Mouse (Mus musculus): ENCODE data around the gene Mvb12a. TPM values are rescaled to one million over a fixed set of nuclear protein-coding genes. Genes with fewer than 3 reads are reported as not detected.
A peak's percentile ranks its signal among the peaks of the same experiment; 100 is the strongest.

Mvb12a gene
- total and polyA plus RNA-seq, 3 experiments: 27.0 to 51.6 (median 29.7) TPM

DNA sequence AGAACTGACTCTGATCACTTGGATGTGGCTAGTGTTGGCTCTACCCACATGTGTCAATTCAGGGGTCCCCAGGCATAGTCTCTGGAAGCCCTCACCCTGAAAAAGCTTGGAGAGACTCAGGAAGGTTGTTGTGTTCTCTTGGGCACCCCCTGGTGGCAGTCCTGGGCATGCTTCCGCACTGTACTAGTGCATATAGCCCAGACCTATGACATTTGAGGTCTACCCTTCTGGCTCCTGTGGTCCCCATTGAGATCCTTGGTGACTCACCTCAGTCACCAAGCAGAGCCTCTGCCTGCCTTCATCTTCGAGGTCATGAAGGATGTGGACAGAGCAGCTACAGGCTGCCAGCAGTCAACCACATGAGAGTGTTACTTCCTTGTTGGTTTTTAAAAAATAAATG, 44.2 kb downstream of the Mvb12a start:
- no peaks in the 10 kb centered on the region for H3K4me1 ChIP-seq (ENCODE audit: control insufficient read depth, insufficient read depth, low read length)
- no peak overlapping the region for H3K9ac ChIP-seq (ENCODE audit: low read depth, low read length)
- no peak for DNase-seq
- 79% methylated on average over 2 of the region's 2 CpGs for WGBS
- H3K27ac ChIP-seq: no peak overlapping the region
- TF ChIP-seq POLR2A (IDR thresholded peaks at IDR 0.05; ENCODE audit: insufficient read depth, low read depth, low read length): no peak
- TF ChIP-seq CTCF (IDR thresholded peaks at IDR 0.05): peak; percentile 73
- intact Hi-C loops (cut with DNase I): no loop called here
- no peaks in the 10 kb centered on the region for H3K27me3 ChIP-seq (ENCODE audit: control insufficient read depth, insufficient read depth, low read length)
- no peaks in the 10 kb centered on the region for H3K36me3 ChIP-seq (ENCODE audit: control insufficient read depth, insufficient read depth, low read length)
- no peaks in the 10 kb centered on the region for H3K79me2 ChIP-seq (replicated peaks; ENCODE audit: control insufficient read depth, insufficient read depth, low read length)
- no peak overlapping the region for H3K4me3 ChIP-seq

- 74% methylated on average over 3 of the region's 3 CpGs for WGBS
- no peaks in the 10 kb centered on the region for H3K27me3 ChIP-seq (ENCODE audit: control insufficient read depth, insufficient read depth, low read length)
- H3K36me3 ChIP-seq (ENCODE audit: control insufficient read depth, insufficient read depth, low read length): no peaks in the 10 kb centered on the region
- no peak overlapping the region for H3K4me3 ChIP-seq
- intact Hi-C loops (cut with DNase I): no loop called here
- H3K9ac ChIP-seq (ENCODE audit: low read depth, low read length): no peak overlapping the region
- no peaks in the 10 kb centered on the region for H3K79me2 ChIP-seq (replicated peaks; ENCODE audit: control insufficient read depth, insufficient read depth, low read length)
- no peak overlapping the region for H3K27ac ChIP-seq
- no peak for TF ChIP-seq POLR2A (IDR thresholded peaks at IDR 0.05; ENCODE audit: insufficient read depth, low read depth, low read length)
- no peak for TF ChIP-seq CTCF (IDR thresholded peaks at IDR 0.05)
- no peak for TF ChIP-seq EP300 (IDR thresholded peaks at IDR 0.05; ENCODE audit: insufficient read depth, low read depth, low read length)
- no peak for DNase-seq
- H3K4me1 ChIP-seq (ENCODE audit: control insufficient read depth, insufficient read depth, low read length): peaks cover 6% of the 10 kb centered on the region
These were observed 46.0 kb downstream of the Mvb12a start for GRCm38 (mm10) chr8:71588762-71589161.

GRCm38 (mm10) chr8:71591017-71591416, 48.3 kb downstream of the Mvb12a start:
- H3K4me1 ChIP-seq (ENCODE audit: control insufficient read depth, insufficient read depth, low read length): peaks cover 8% of the 10 kb centered on the region
- DNase-seq: no peak
- no peak for TF ChIP-seq EP300 (IDR thresholded peaks at IDR 0.05; ENCODE audit: insufficient read depth, low read depth, low read length)
- no peak for TF ChIP-seq POLR2A (IDR thresholded peaks at IDR 0.05; ENCODE audit: insufficient read depth, low read depth, low read length)
- TF ChIP-seq CTCF (IDR thresholded peaks at IDR 0.05): no peak
- H3K27me3 ChIP-seq (ENCODE audit: control insufficient read depth, insufficient read depth, low read length): no peaks in the 10 kb centered on the region
- no peaks in the 10 kb centered on the region for H3K36me3 ChIP-seq (ENCODE audit: control insufficient read depth, insufficient read depth, low read length)
- no peak overlapping the region for H3K9ac ChIP-seq (ENCODE audit: low read depth, low read length)
- peak overlapping the region; percentile 99 for H3K27ac ChIP-seq
- peak overlapping the region; percentile 92 for H3K4me3 ChIP-seq
- 23% methylated on average over 5 of the region's 5 CpGs for WGBS
- intact Hi-C loops (cut with DNase I): loop anchor here (5.0 kb wide), 2 partner anchors 94 to 129 kb away; partner anchors contain the start of genes Abhd8 and Mrpl34
- no peaks in the 10 kb centered on the region for H3K79me2 ChIP-seq (replicated peaks; ENCODE audit: control insufficient read depth, insufficient read depth, low read length)

DNA sequence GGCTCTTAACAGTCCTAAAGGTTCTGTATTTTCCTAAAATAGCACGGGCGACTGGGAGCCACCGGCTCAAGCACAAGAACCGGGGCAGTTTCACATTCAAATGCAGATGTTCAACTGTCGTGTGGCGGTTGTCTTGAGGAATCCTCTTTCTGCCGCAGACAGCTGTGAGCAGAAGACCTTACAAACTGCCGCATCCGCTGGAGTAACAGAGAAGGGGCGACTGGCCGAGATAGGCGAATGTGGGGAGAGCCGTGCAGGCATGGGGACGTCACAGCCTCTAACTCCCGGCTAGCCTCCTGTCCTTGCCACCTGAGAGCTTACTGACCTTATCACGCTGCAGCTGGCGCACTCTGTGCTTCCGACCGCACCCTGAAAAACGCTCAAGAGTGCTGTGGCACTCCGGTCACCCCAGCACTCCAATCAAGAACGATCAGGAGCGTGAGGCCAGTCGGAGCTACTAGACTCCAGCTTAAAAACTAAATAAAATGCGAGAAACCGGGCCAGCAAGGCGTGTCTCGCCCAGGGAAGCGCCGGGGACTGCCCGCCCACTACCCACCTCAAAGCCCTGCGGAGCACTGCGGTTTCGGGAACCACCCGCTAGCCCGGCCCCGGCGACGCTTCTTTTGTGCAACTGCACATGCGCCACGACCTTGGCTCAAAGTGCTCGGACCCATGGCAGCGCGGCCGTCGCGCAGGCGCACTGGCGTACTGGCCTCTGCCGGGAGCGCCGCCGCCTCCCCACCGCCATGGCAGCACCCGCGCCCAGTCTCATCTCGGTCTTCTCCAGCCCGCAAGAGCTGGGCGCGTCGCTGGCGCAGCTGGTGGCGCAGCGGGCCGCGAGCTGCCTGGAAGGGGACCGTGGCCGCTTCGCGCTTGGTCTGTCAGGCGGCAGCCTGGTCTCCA, 49.0 kb downstream of the Mvb12a start, which contains the start of gene Pgls:
Gene Pgls, plus strand, starts transcription at position 706 of the 903 bp plus-strand sequence.
- under 1% methylated on average over 71 of the region's 71 CpGs for WGBS
- intact Hi-C loops (cut with DNase I): loop anchor here (2.0 to 5.0 kb wide), 3 partner anchors 19 to 129 kb away; partner anchors contain the start of genes Abhd8, Colgalt1 and Mrpl34
- Histone ChIP-seq H3K4me1 (ENCODE audit: control insufficient read depth, insufficient read depth, low read length) (peaks cover 8% of the 10 kb centered on the region), H3K27ac (peak within 1 kb of the TSS; percentile 99), H3K79me2 (replicated peaks; ENCODE audit: control insufficient read depth, insufficient read depth, low read length) (no peaks in the 10 kb centered on the region), H3K4me3 (peak within 1 kb of the TSS; percentile 92), H3K36me3 (ENCODE audit: control insufficient read depth, insufficient read depth, low read length) (no peaks in the 10 kb centered on the region), H3K9ac (ENCODE audit: low read depth, low read length) (peak within 1 kb of the TSS; percentile 97), H3K27me3 (ENCODE audit: control insufficient read depth, insufficient read depth, low read length) (no peaks in the 10 kb centered on the region)
- peak; percentile 77 for TF ChIP-seq POLR2A (IDR thresholded peaks at IDR 0.05; ENCODE audit: insufficient read depth, low read depth, low read length)
- TF ChIP-seq EP300 (IDR thresholded peaks at IDR 0.05; ENCODE audit: insufficient read depth, low read depth, low read length): 0 out of 2 replicates have a peak, but pooled peaks have one; percentile 34
- no peak for TF ChIP-seq CTCF (IDR thresholded peaks at IDR 0.05)
- peak; percentile 96 to 98 for DNase-seq

DNA sequence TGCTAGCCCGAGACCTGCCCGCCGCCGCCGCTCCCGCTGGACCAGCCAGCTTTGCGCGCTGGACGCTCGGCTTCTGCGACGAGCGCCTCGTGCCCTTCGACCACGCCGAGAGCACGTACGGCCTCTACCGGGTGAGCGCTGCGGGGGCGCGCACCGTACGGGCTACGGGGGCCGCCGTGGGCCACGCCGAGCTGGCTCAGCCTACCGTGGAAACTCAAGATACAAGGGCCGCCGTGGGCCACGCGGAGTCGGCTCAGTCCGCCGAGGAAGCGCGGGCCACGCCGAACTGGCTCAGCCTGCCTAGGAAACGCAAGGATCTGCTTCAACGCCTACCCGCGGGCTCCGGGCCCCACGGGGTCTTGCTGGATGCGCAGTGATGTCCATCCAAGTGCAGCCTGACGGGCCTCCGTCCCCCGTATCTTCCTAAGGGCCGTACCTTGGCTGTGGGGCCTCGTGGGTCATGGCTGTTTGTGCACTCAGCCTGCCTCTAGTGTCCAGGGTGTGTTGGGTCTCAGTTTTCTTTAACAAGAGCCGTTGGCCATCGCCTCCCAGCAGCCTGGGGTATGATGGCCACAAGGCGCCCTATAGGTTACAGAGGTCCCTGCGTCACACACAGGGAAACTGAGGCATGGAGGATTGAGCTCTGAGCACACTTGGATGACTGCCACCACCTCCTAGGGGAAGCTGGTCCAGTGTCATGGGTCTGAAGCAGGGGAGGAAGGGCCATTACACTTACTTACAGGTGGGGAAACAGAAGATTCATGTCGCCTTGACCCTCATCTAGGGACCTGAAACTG, 49.9 kb downstream of the Mvb12a start:
- Histone ChIP-seq H3K27me3 (ENCODE audit: control insufficient read depth, insufficient read depth, low read length) (no peaks in the 10 kb centered on the region), H3K27ac (peak overlapping the region; percentile 99), H3K4me3 (peak overlapping the region; percentile 92), H3K9ac (ENCODE audit: low read depth, low read length) (peak overlapping the region; percentile 97), H3K36me3 (ENCODE audit: control insufficient read depth, insufficient read depth, low read length) (no peaks in the 10 kb centered on the region), H3K4me1 (ENCODE audit: control insufficient read depth, insufficient read depth, low read length) (peaks cover 10% of the 10 kb centered on the region), H3K79me2 (replicated peaks; ENCODE audit: control insufficient read depth, insufficient read depth, low read length) (no peaks in the 10 kb centered on the region)
- intact Hi-C loops (cut with DNase I): loop anchor here (2.0 to 5.0 kb wide), 3 partner anchors 18 to 130 kb away; partner anchors contain the start of genes Abhd8, Colgalt1 and Mrpl34
- TF ChIP-seq POLR2A (IDR thresholded peaks at IDR 0.05; ENCODE audit: insufficient read depth, low read depth, low read length) (no peak), EP300 (IDR thresholded peaks at IDR 0.05; ENCODE audit: insufficient read depth, low read depth, low read length) (no peak), CTCF (IDR thresholded peaks at IDR 0.05) (no peak)
- 4% methylated on average over 60 of the region's 60 CpGs for WGBS
- DNase-seq: peak in 1 of 2 experiments; percentile 89

All from heart, adult 2 months (tissue).